Mouse (Mus musculus) midbrain, embryonic 11.5 days (tissue): Measurements from ENCODE around the gene Eml4. TPM values are rescaled to one million over a fixed set of nuclear protein-coding genes. Genes with fewer than 3 reads are reported as not detected.

ENCODE experiments used
- ATAC-seq: fragments of 200-750 bp; cut with Nextera tagmentation; 2 replicates; pipeline ENCODE4 v1.8.0; 2017; ENCODE audit warnings: moderate TSS enrichment, moderate library complexity; ENCODE audit not compliant: low FRiP score
- DNase-seq: peaks from one replicate; pipeline ENCODE4 v3.0.0; 2015; ENCODE audit warnings: low spot score; ENCODE audit errors: missing footprints
- H3K27ac ChIP-seq: fragments of 300-500 bp; sonication (generic); 2 replicates; pipeline ENCODE4 v1.5.1; 2014; ENCODE audit warnings: low read depth, low read length
- H3K27me3 ChIP-seq: fragments of 300-500 bp; sonication (generic); 2 replicates; pipeline ENCODE4 v1.6.1; 2014; ENCODE audit warnings: mild to moderate bottlenecking, low read length, moderate library complexity, mixed read lengths; ENCODE audit not compliant: control insufficient read depth, insufficient read depth
- H3K36me3 ChIP-seq: fragments of 300-500 bp; sonication (generic); 2 replicates; pipeline ENCODE4 v1.6.1; 2014; ENCODE audit warnings: mild to moderate bottlenecking, low read length, moderate library complexity, mixed read lengths; ENCODE audit not compliant: control insufficient read depth, insufficient read depth
- H3K4me1 ChIP-seq: fragments of 300-500 bp; sonication (generic); 2 replicates; pipeline ENCODE4 v1.6.1; 2014; ENCODE audit warnings: low read length; ENCODE audit not compliant: control insufficient read depth, insufficient read depth
- H3K4me2 ChIP-seq: fragments of 300-500 bp; sonication (generic); 2 replicates; pipeline ENCODE4 v1.6.1; 2014; ENCODE audit warnings: mild to moderate bottlenecking, moderate library complexity
- H3K4me3 ChIP-seq: fragments of 300-500 bp; sonication (generic); 2 replicates; pipeline ENCODE4 v1.5.1; 2014; ENCODE audit warnings: low read depth, low read length
- H3K9ac ChIP-seq: fragments of 300-500 bp; sonication (generic); 2 replicates; pipeline ENCODE4 v1.6.1; 2014; ENCODE audit warnings: low read length
- H3K9me3 ChIP-seq: fragments of 300-500 bp; sonication (generic); 2 replicates; pipeline ENCODE4 v1.6.1; 2016; ENCODE audit warnings: low read length; ENCODE audit not compliant: control insufficient read depth
- WGBS: fragments of 180-500 bp; shearing (Covaris S2); extraction: QIAGEN DNeasy Blood & Tissue Kit; methylation state at CpG from one replicate; pipeline ENCODE4 v1.1.7; 2014; 5-methylcytosine and 5-hydroxymethylcytosine counted together
- polyA plus RNA-seq: library from polyadenylated mRNA; unstranded; fragments of >200 nt; fragmentation: Nextera tagmentation; extraction: Ambion mirVana; gene quantifications from 2 replicates; pipeline ENCODE4 v1.2.1, GENCODE M21; 2014

Gene Eml4
- 40.5 and 41.2 TPM in 2 replicates for polyA plus RNA-seq

- Histone ChIP-seq H3K9me3 (no peaks in the 10 kb centered on the region), H3K9ac (peak within 1 kb of the TSS; percentile 89), H3K36me3 (no peaks in the 10 kb centered on the region), H3K27ac (peak within 1 kb of the TSS; percentile 68), H3K27me3 (no peaks in the 10 kb centered on the region), H3K4me3 (peak within 1 kb of the TSS; percentile 87), H3K4me2 (peak within 1 kb of the TSS; percentile 71), H3K4me1 (peaks cover 14% of the 10 kb centered on the region)
- WGBS: 1% methylated on average over 53 of the region's 62 CpGs
- ATAC-seq (peak; percentile 96), DNase-seq (peak; percentile 100)
Measured at GRCm38 (mm10) chr17:83350379-83351091, at the start of gene Eml4. Gene Eml4 (plus strand): TSS chr17:83350931.

GRCm38 (mm10) chr17:83301433-83301832, 49.3 kb upstream of the Eml4 start:
- DNase-seq (no peak), ATAC-seq (no peak)
- no peak overlapping the region for H3K4me3 ChIP-seq
- WGBS: 79% methylated on average over 5 of the region's 5 CpGs
- H3K4me2 ChIP-seq: no peak overlapping the region
- H3K36me3 ChIP-seq: no peaks in the 10 kb centered on the region
- no peak overlapping the region for H3K27ac ChIP-seq
- H3K9ac ChIP-seq: no peak overlapping the region
- no peaks in the 10 kb centered on the region for H3K27me3 ChIP-seq
- no peaks in the 10 kb centered on the region for H3K9me3 ChIP-seq
- no peaks in the 10 kb centered on the region for H3K4me1 ChIP-seq

- Histone ChIP-seq H3K9ac (no peak overlapping the region), H3K9me3 (no peaks in the 10 kb centered on the region), H3K4me1 (peaks cover 2% of the 10 kb centered on the region; the same call in 1 of the 2 replicates), H3K4me3 (no peak overlapping the region), H3K27me3 (no peaks in the 10 kb centered on the region), H3K4me2 (no peak overlapping the region), H3K27ac (no peak overlapping the region), H3K36me3 (no peaks in the 10 kb centered on the region)
- ATAC-seq: no peak
- 91% methylated on average over 7 of the region's 7 CpGs for WGBS
- no peak for DNase-seq
Measured at GRCm38 (mm10) chr17:83304089-83304822, 46.5 kb upstream of the Eml4 start.

- 87% methylated on average over 12 of the region's 12 CpGs for WGBS
- Histone ChIP-seq H3K9me3 (no peaks in the 10 kb centered on the region), H3K27ac (no peak overlapping the region), H3K4me1 (peaks cover 4% of the 10 kb centered on the region; the same call in 1 of the 2 replicates), H3K4me3 (no peak overlapping the region), H3K9ac (no peak overlapping the region), H3K27me3 (no peaks in the 10 kb centered on the region), H3K36me3 (no peaks in the 10 kb centered on the region), H3K4me2 (no peak overlapping the region)
- no peak for DNase-seq
- no peak for ATAC-seq
Measured at GRCm38 (mm10) chr17:83306964-83307640, 43.6 kb upstream of the Eml4 start.

GRCm38 (mm10) chr17:83307641-83308296, 43.0 kb upstream of the Eml4 start:
- no peak overlapping the region for H3K4me2 ChIP-seq
- no peaks in the 10 kb centered on the region for H3K36me3 ChIP-seq
- DNase-seq (no peak), ATAC-seq (no peak)
- H3K27ac ChIP-seq: no peak overlapping the region
- H3K4me3 ChIP-seq: no peak overlapping the region
- no peaks in the 10 kb centered on the region for H3K9me3 ChIP-seq
- no peaks in the 10 kb centered on the region for H3K27me3 ChIP-seq
- WGBS: 73% methylated on average over 11 of the region's 11 CpGs
- H3K4me1 ChIP-seq: peaks cover 8% of the 10 kb centered on the region; the same call in 1 of the 2 replicates
- no peak overlapping the region for H3K9ac ChIP-seq

GRCm38 (mm10) chr17:83308451-83308850, 42.3 kb upstream of the Eml4 start:
- H3K9me3 ChIP-seq: no peaks in the 10 kb centered on the region
- H3K4me1 ChIP-seq: peaks cover 8% of the 10 kb centered on the region; the same call in 1 of the 2 replicates
- no peaks in the 10 kb centered on the region for H3K27me3 ChIP-seq
- no peak overlapping the region for H3K4me3 ChIP-seq
- H3K9ac ChIP-seq: no peak overlapping the region
- no peak for ATAC-seq
- H3K4me2 ChIP-seq: no peak overlapping the region
- H3K36me3 ChIP-seq: no peaks in the 10 kb centered on the region
- no peak overlapping the region for H3K27ac ChIP-seq
- 42% methylated on average over 4 of the region's 4 CpGs for WGBS
- DNase-seq: no peak

- Histone ChIP-seq H3K36me3 (no peaks in the 10 kb centered on the region), H3K27ac (no peak overlapping the region), H3K27me3 (no peaks in the 10 kb centered on the region), H3K4me3 (no peak overlapping the region), H3K4me2 (no peak overlapping the region), H3K9ac (no peak overlapping the region), H3K4me1 (peaks cover 8% of the 10 kb centered on the region; the same call in 1 of the 2 replicates), H3K9me3 (no peaks in the 10 kb centered on the region)
- no peak for DNase-seq
- 4% methylated on average over 1 of the region's 1 CpGs for WGBS
- ATAC-seq: no peak
Measured at GRCm38 (mm10) chr17:83309243-83309642, 41.5 kb upstream of the Eml4 start.

- H3K27me3 ChIP-seq: no peaks in the 10 kb centered on the region
- peaks cover 8% of the 10 kb centered on the region; the same call in 1 of the 2 replicates for H3K4me1 ChIP-seq
- ATAC-seq (no peak), DNase-seq (no peak)
- no peaks in the 10 kb centered on the region for H3K9me3 ChIP-seq
- H3K4me3 ChIP-seq: no peak overlapping the region
- 69% methylated on average over 5 of the region's 5 CpGs for WGBS
- no peak overlapping the region for H3K9ac ChIP-seq
- no peak overlapping the region for H3K4me2 ChIP-seq
- no peak overlapping the region for H3K27ac ChIP-seq
- H3K36me3 ChIP-seq: no peaks in the 10 kb centered on the region
Measured at GRCm38 (mm10) chr17:83311806-83312205, 38.9 kb upstream of the Eml4 start.
